Mouse (Mus musculus): ENCODE measurements around the gene Selplg. TPM values are rescaled to one million over a fixed set of nuclear protein-coding genes. Genes with fewer than 3 reads are reported as not detected.
"Not testable (repeated sequence)": the region's sequence is repeated elsewhere in the genome, so short reads cannot be mapped to it uniquely, and the experiment has no call there.

Gene Selplg
- polyA plus RNA-seq, 1 experiment from 2014 or later: 2.3 TPM

DNA sequence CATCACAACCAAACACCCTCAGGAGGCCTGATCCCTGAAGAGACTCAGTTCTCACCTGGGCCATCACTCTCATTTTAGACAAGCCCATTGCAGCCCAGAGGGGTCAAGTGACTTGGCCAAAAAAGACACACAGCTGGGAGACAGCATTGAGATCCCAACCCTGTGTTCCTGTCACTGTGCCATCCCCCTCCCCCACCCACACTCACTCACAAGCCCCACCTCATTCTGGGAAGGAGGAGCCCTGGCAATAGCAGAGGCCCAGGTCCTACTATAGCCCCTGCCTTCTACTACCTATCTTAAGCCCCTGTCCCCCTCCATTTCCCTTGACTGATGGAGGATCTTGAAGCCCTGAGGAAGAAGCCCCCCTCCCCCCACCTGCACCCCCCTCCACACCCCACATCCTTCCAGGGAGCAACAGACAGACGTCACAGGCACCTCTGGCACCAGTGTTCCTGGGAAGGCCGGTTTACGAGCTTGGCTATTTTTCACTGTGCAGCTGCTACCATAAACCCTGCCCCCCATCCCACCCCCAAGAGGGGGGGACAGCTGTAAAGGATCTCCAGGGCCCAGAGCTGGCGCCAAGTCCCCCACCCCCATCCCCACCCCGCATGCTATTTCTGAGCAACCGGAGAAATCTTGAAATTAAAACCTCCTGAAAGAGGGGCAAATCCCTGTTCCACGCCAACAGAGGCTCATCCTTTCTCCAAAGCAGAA is 43.2 kb downstream of the Selplg start:
- H3K27ac ChIP-seq (replicated peaks in 1 of 2; ENCODE audit: control insufficient read depth in 1 of 2, insufficient read depth in 1 of 2, low read depth in 2 of 2, low read length in 2 of 2): no peak overlapping the region
- H3K4me2 ChIP-seq (ENCODE audit: low read length): no peak overlapping the region
- H3K9me3 ChIP-seq (ENCODE audit: control insufficient read depth, low read length): no peaks in the 10 kb centered on the region
- no peak for ATAC-seq (ENCODE audit: insufficient number of reproducible peaks, insufficient read depth, low FRiP score, low read depth)
- H3K4me3 ChIP-seq (ENCODE audit: control insufficient read depth in 1 of 2, insufficient read depth in 1 of 2, low read depth in 1 of 2, low read length in 2 of 2): no peak overlapping the region
- 0 out of 2 replicates have a peak, but pooled peaks cover 3% of the 10 kb centered on the region for H3K27me3 ChIP-seq (ENCODE audit: control insufficient read depth, insufficient read depth, low read length)
- H3K36me3 ChIP-seq (ENCODE audit: control insufficient read depth, insufficient read depth, low read length): no peaks in the 10 kb centered on the region
- H3K4me1 ChIP-seq (ENCODE audit: control insufficient read depth in 2 of 2, insufficient read depth in 2 of 2, low read length in 2 of 2): peaks cover 7 to 9% of the 10 kb centered on the region in 2 experiments; a peak in 3 of 4 replicates
- WGBS: 42% methylated on average over 7 of the region's 7 CpGs
- no peak overlapping the region for H3K9ac ChIP-seq (ENCODE audit: low read length)

DNA sequence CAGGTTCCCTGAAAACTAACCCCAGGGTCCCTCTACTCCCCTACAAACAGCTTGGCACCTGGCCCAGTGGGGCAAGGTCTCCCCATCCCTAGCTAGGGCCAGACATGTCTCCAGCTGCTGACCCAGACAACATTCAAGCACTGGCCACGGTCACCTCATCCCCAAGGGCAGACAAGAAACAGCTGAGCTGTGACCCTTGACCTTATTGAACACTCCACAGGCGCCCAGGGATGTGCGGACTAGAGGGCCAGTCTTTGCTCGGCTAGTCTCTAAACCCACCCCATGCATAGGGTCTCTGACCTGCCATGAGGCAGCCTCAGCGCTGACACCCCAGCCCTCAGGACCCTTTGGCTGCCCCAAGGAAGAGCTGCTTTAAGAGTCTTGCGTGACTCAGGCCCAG is 43.8 kb downstream of the Selplg start:
- Histone ChIP-seq H3K4me3 (ENCODE audit: control insufficient read depth in 1 of 2, insufficient read depth in 1 of 2, low read depth in 1 of 2, low read length in 2 of 2) (no peak overlapping the region), H3K4me1 (ENCODE audit: control insufficient read depth in 2 of 2, insufficient read depth in 2 of 2, low read length in 2 of 2) (peaks cover 8 to 10% of the 10 kb centered on the region in 2 experiments), H3K27me3 (ENCODE audit: control insufficient read depth, insufficient read depth, low read length) (0 out of 2 replicates have a peak, but pooled peaks cover 3% of the 10 kb centered on the region), H3K4me2 (ENCODE audit: low read length) (no peak overlapping the region), H3K9ac (ENCODE audit: low read length) (no peak overlapping the region), H3K36me3 (ENCODE audit: control insufficient read depth, insufficient read depth, low read length) (no peaks in the 10 kb centered on the region), H3K9me3 (ENCODE audit: control insufficient read depth, low read length) (no peaks in the 10 kb centered on the region), H3K27ac (replicated peaks in 1 of 2; ENCODE audit: control insufficient read depth in 1 of 2, insufficient read depth in 1 of 2, low read depth in 2 of 2, low read length in 2 of 2) (no peak overlapping the region)
- 49% methylated on average over 6 of the region's 6 CpGs for WGBS
- no peak for ATAC-seq (ENCODE audit: insufficient number of reproducible peaks, insufficient read depth, low FRiP score, low read depth)

DNA sequence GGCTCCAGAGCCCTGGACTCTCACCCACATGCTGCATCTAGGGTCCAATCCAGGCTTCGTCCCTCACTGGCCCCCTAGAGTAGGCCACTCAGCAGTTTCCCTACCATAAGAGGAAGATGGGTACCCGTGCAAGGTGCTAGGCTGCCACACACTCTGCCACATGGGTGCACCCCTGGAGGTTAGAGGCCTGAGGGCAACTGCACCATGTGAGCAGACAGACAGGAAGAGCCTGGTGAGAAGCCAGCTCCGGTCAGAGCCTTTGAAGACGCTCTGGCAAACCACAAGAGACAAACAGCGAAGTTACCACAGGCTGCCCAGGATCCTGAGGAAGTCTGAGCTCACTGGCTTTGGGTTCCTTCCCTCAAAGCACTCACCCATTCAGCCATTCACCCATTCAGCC is 45.5 kb downstream of the Selplg start:
- Histone ChIP-seq H3K9me3 (ENCODE audit: control insufficient read depth, low read length) (no peaks in the 10 kb centered on the region), H3K4me2 (ENCODE audit: low read length) (no peak overlapping the region), H3K9ac (ENCODE audit: low read length) (no peak overlapping the region), H3K27ac (replicated peaks in 1 of 2; ENCODE audit: control insufficient read depth in 1 of 2, insufficient read depth in 1 of 2, low read depth in 2 of 2, low read length in 2 of 2) (no peak overlapping the region), H3K4me3 (ENCODE audit: control insufficient read depth in 1 of 2, insufficient read depth in 1 of 2, low read depth in 1 of 2, low read length in 2 of 2) (no peak overlapping the region), H3K27me3 (ENCODE audit: control insufficient read depth, insufficient read depth, low read length) (peaks cover 8% of the 10 kb centered on the region; the same call in 1 of the 2 replicates), H3K36me3 (ENCODE audit: control insufficient read depth, insufficient read depth, low read length) (no peaks in the 10 kb centered on the region), H3K4me1 (ENCODE audit: control insufficient read depth in 2 of 2, insufficient read depth in 2 of 2, low read length in 2 of 2) (peaks cover 13 to 16% of the 10 kb centered on the region in 2 experiments)
- WGBS: 68% methylated on average over 5 of the region's 5 CpGs
- ATAC-seq (ENCODE audit: insufficient number of reproducible peaks, insufficient read depth, low FRiP score, low read depth): no peak

GRCm38 (mm10) chr5:113784104-113784503 is 48.3 kb downstream of the Selplg start:
- not testable (repeated sequence) for H3K4me2 ChIP-seq (ENCODE audit: low read length); H3K9ac ChIP-seq (ENCODE audit: low read length); H3K27me3 ChIP-seq (ENCODE audit: control insufficient read depth, insufficient read depth, low read length); H3K36me3 ChIP-seq (ENCODE audit: control insufficient read depth, insufficient read depth, low read length); H3K9me3 ChIP-seq (ENCODE audit: control insufficient read depth, low read length); H3K4me3 ChIP-seq (ENCODE audit: control insufficient read depth in 1 of 2, insufficient read depth in 1 of 2, low read depth in 1 of 2, low read length in 2 of 2); ATAC-seq (ENCODE audit: insufficient number of reproducible peaks, insufficient read depth, low FRiP score, low read depth)
- WGBS: 28% methylated on average over 3 of the region's 3 CpGs
- peaks cover 10 to 12% of the 10 kb centered on the region in 2 experiments for H3K4me1 ChIP-seq (ENCODE audit: control insufficient read depth in 2 of 2, insufficient read depth in 2 of 2, low read length in 2 of 2)
- peak overlapping the region; percentile 9 to 50; a peak in 1 of 4 replicates for H3K27ac ChIP-seq (replicated peaks in 1 of 2; ENCODE audit: control insufficient read depth in 1 of 2, insufficient read depth in 1 of 2, low read depth in 2 of 2, low read length in 2 of 2)

- H3K27ac ChIP-seq (replicated peaks in 1 of 2; ENCODE audit: control insufficient read depth in 1 of 2, insufficient read depth in 1 of 2, low read depth in 2 of 2, low read length in 2 of 2): peak overlapping the region; percentile 31 to 50; a peak in 3 of 4 replicates
- peaks cover 6 to 7% of the 10 kb centered on the region in 2 experiments for H3K4me1 ChIP-seq (ENCODE audit: control insufficient read depth in 2 of 2, insufficient read depth in 2 of 2, low read length in 2 of 2)
- no peak for ATAC-seq (ENCODE audit: insufficient number of reproducible peaks, insufficient read depth, low FRiP score, low read depth)
- H3K9ac ChIP-seq (ENCODE audit: low read length): no peak overlapping the region; the same call in 1 of the 2 replicates
- H3K36me3 ChIP-seq (ENCODE audit: control insufficient read depth, insufficient read depth, low read length): peaks cover 5% of the 10 kb centered on the region
- WGBS: 5% methylated on average over 12 of the region's 12 CpGs
- no peak overlapping the region for H3K4me3 ChIP-seq (ENCODE audit: control insufficient read depth in 1 of 2, insufficient read depth in 1 of 2, low read depth in 1 of 2, low read length in 2 of 2)
- H3K4me2 ChIP-seq (ENCODE audit: low read length): peak overlapping the region; percentile 37
- no peaks in the 10 kb centered on the region for H3K9me3 ChIP-seq (ENCODE audit: control insufficient read depth, low read length)
- H3K27me3 ChIP-seq (ENCODE audit: control insufficient read depth, insufficient read depth, low read length): peaks cover 8% of the 10 kb centered on the region; the same call in 1 of the 2 replicates
Observed at GRCm38 (mm10) chr5:113783581-113784001, 48.9 kb downstream of the Selplg start.

GRCm38 (mm10) chr5:113782624-113783023 is 49.8 kb downstream of the Selplg start:
- H3K27ac ChIP-seq (replicated peaks in 1 of 2; ENCODE audit: control insufficient read depth in 1 of 2, insufficient read depth in 1 of 2, low read depth in 2 of 2, low read length in 2 of 2): peak overlapping the region in 1 of 2 experiments; percentile 50; a peak in 1 of 4 replicates
- no peaks in the 10 kb centered on the region for H3K9me3 ChIP-seq (ENCODE audit: control insufficient read depth, low read length)
- H3K9ac ChIP-seq (ENCODE audit: low read length): no peak overlapping the region
- WGBS: 50% methylated on average over 7 of the region's 7 CpGs
- no peak overlapping the region for H3K4me2 ChIP-seq (ENCODE audit: low read length)
- H3K4me3 ChIP-seq (ENCODE audit: control insufficient read depth in 1 of 2, insufficient read depth in 1 of 2, low read depth in 1 of 2, low read length in 2 of 2): no peak overlapping the region
- H3K4me1 ChIP-seq (ENCODE audit: control insufficient read depth in 2 of 2, insufficient read depth in 2 of 2, low read length in 2 of 2): peaks cover 6 to 7% of the 10 kb centered on the region in 2 experiments
- H3K36me3 ChIP-seq (ENCODE audit: control insufficient read depth, insufficient read depth, low read length): peaks cover 10% of the 10 kb centered on the region
- peaks cover 8% of the 10 kb centered on the region; the same call in 1 of the 2 replicates for H3K27me3 ChIP-seq (ENCODE audit: control insufficient read depth, insufficient read depth, low read length)
- ATAC-seq (ENCODE audit: insufficient number of reproducible peaks, insufficient read depth, low FRiP score, low read depth): no peak

DNA sequence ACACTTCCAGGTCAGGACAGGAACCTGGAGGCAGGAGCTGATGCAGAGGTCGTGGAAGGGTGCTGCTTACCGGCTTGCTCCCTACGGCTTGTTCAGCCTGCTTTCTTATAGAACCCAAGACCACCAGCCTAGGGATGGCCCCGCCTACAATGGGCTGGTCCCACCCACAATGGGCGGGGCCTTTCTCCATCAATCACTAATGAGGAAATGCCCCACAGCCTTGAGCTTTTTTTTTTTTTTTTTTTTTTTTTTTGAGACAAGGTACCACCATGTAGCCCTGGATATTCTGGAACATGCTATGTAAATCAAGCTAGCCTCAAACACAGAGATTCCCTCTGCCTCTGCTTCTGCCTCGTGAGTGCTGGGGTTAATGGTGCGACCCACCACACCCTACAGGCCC is 50.6 kb downstream of the Selplg start:
- peaks cover 6 to 7% of the 10 kb centered on the region in 2 experiments for H3K4me1 ChIP-seq (ENCODE audit: control insufficient read depth in 2 of 2, insufficient read depth in 2 of 2, low read length in 2 of 2)
- peaks cover 6% of the 10 kb centered on the region; the same call in 1 of the 2 replicates for H3K27me3 ChIP-seq (ENCODE audit: control insufficient read depth, insufficient read depth, low read length)
- ATAC-seq (ENCODE audit: insufficient number of reproducible peaks, insufficient read depth, low FRiP score, low read depth): no peak
- H3K4me2 ChIP-seq (ENCODE audit: low read length): no peak overlapping the region
- 80% methylated on average over 7 of the region's 7 CpGs for WGBS
- H3K9ac ChIP-seq (ENCODE audit: low read length): no peak overlapping the region
- H3K27ac ChIP-seq (replicated peaks in 1 of 2; ENCODE audit: control insufficient read depth in 1 of 2, insufficient read depth in 1 of 2, low read depth in 2 of 2, low read length in 2 of 2): no peak overlapping the region
- H3K9me3 ChIP-seq (ENCODE audit: control insufficient read depth, low read length): no peaks in the 10 kb centered on the region
- peaks cover 16% of the 10 kb centered on the region for H3K36me3 ChIP-seq (ENCODE audit: control insufficient read depth, insufficient read depth, low read length)
- H3K4me3 ChIP-seq (ENCODE audit: control insufficient read depth in 1 of 2, insufficient read depth in 1 of 2, low read depth in 1 of 2, low read length in 2 of 2): no peak overlapping the region
